Mouse (Mus musculus): ENCODE measurements around the gene Slco1a6. TPM values are rescaled to one million over a fixed set of nuclear protein-coding genes. Genes with fewer than 3 reads are reported as not detected.

Gene Slco1a6
- polyA plus RNA-seq, 1 experiment from 2014 or later = not detected

Other genes with a start within 250 kb of the Slco1a6 start
- gene Gm6614, start 197.1 kb downstream of the Slco1a6 start, polyA plus RNA-seq (2015; fragmentation: Nextera tagmentation; extraction: Ambion mirVana) = not detected in 2 replicates
- gene Iapp, start 89.9 kb upstream of the Slco1a6 start, polyA plus RNA-seq (2015; fragmentation: Nextera tagmentation; extraction: Ambion mirVana) = 103 and 119 TPM in 2 replicates
- gene Slco1a5, start 114.5 kb upstream of the Slco1a6 start, polyA plus RNA-seq (2015; fragmentation: Nextera tagmentation; extraction: Ambion mirVana) = 0.10 TPM in 1 of 2 replicates, not detected in the other
- gene Pyroxd1, start 137.1 kb upstream of the Slco1a6 start, polyA plus RNA-seq (2015; fragmentation: Nextera tagmentation; extraction: Ambion mirVana) = 17.1 TPM in 2 replicates
- gene Recql, start 178.6 kb upstream of the Slco1a6 start, polyA plus RNA-seq (2015; fragmentation: Nextera tagmentation; extraction: Ambion mirVana) = 22.3 and 24.2 TPM in 2 replicates
- gene Golt1b, start 178.7 kb upstream of the Slco1a6 start, polyA plus RNA-seq (2015; fragmentation: Nextera tagmentation; extraction: Ambion mirVana) = 84.0 and 85.2 TPM in 2 replicates
- gene Spx, start 204.9 kb upstream of the Slco1a6 start, polyA plus RNA-seq (2015; fragmentation: Nextera tagmentation; extraction: Ambion mirVana) = 0.36 and 0.45 TPM in 2 replicates